Mouse (Mus musculus) hindbrain, embryonic 15.5 days (tissue): ENCODE data around the gene Akr1b10. TPM values are rescaled to one million over a fixed set of nuclear protein-coding genes. Genes with fewer than 3 reads are reported as not detected.

Experiments used
- ATAC-seq: fragments of 200-750 bp; cut with Nextera tagmentation; 2 replicates; pipeline ENCODE4 v1.8.0; 2017; ENCODE audit warnings: low read depth, moderate number of reproducible peaks, moderate TSS enrichment; ENCODE audit not compliant: low FRiP score
- H3K27ac ChIP-seq: fragments of 300-500 bp; sonication (generic); replicated peaks from 2 replicates; pipeline ENCODE4 v1.5.1; 2015; ENCODE audit warnings: mild to moderate bottlenecking, inconsistent platforms
- H3K27me3 ChIP-seq: fragments of 300-500 bp; sonication (generic); 2 replicates; pipeline ENCODE4 v1.6.1; 2015; ENCODE audit warnings: control low read depth, inconsistent platforms
- H3K36me3 ChIP-seq: fragments of 300-500 bp; sonication (generic); 2 replicates; pipeline ENCODE4 v1.6.1; 2015; ENCODE audit warnings: control low read depth, inconsistent platforms
- H3K4me1 ChIP-seq: fragments of 300-500 bp; sonication (generic); replicated peaks from 2 replicates; pipeline ENCODE4 v1.6.1; 2015; ENCODE audit warnings: control low read depth, inconsistent platforms
- H3K4me2 ChIP-seq: fragments of 300-500 bp; sonication (generic); 2 replicates; pipeline ENCODE4 v1.6.1; 2015; ENCODE audit warnings: moderate library complexity, mild to moderate bottlenecking, inconsistent platforms
- H3K4me3 ChIP-seq: fragments of 300-500 bp; sonication (generic); 2 replicates; pipeline ENCODE4 v1.5.1; 2015; ENCODE audit warnings: mild to moderate bottlenecking, inconsistent platforms
- H3K9ac ChIP-seq: fragments of 300-500 bp; sonication (generic); 2 replicates; pipeline ENCODE4 v1.6.1; 2015; ENCODE audit warnings: inconsistent platforms
- H3K9me3 ChIP-seq: fragments of 300-500 bp; sonication (generic); 2 replicates; pipeline ENCODE4 v1.6.1; 2016; ENCODE audit warnings: control low read depth, inconsistent platforms
- WGBS: fragments of 180-500 bp; shearing (Covaris S2); methylation state at CpG from one replicate; pipeline ENCODE4 v1.1.7; 2015; 5-methylcytosine and 5-hydroxymethylcytosine counted together
- polyA plus RNA-seq: library from polyadenylated mRNA; unstranded; fragments of >200 nt; fragmentation: Nextera tagmentation; extraction: Ambion mirVana; gene quantifications from 2 replicates; pipeline ENCODE4 v1.2.1, GENCODE M21; 2015

The Akr1b10 gene
- polyA plus RNA-seq, 1 experiment from 2014 or later, result 14.3 TPM

DNA sequence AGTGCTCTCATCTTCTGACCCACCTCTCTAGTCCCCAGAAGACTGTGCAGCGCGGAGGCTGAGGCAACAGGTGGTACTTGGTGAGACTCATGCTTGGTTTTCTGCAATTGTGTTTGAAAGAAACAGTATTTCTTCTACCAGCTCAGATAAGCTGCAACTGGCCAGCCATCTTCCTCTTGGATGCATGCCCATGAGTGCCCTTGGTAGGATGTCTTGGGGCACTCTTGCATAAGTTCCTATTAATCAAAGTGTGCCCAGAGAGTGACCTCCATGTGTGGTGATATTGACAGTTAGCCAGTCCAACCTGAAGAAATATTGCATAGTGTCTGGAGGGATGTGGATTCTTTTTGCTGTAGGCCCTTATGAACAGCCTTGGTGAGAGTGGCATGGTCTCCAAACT is 32.5 kb downstream of the Akr1b10 start:
- no peak overlapping the region for H3K4me3 ChIP-seq
- no peak for ATAC-seq

DNA sequence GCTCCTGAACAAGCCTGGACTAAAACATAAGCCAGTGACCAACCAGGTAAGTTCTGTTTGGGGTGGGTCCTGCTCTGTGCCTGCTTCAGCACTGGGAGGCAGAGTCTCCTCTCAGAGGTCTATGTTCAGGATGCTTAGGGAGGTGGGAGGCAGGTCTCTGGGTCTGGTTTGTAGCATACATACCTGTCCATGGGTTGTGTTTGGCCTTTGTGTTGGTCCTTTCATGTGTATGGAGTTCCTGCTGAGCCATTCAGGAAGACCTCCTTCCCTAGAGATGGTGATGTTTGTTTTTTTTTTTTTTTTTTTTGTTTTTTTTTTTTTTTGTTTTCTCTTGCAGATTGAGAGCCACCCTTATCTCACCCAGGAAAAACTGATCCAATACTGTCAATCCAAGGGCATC is 35.1 kb downstream of the Akr1b10 start:
- Histone ChIP-seq H3K9ac (no peak overlapping the region), H3K4me1 (no peaks in the 10 kb centered on the region), H3K4me3 (no peak overlapping the region), H3K27ac (no peak overlapping the region), H3K36me3 (no peaks in the 10 kb centered on the region), H3K4me2 (no peak overlapping the region), H3K27me3 (no peaks in the 10 kb centered on the region), H3K9me3 (no peaks in the 10 kb centered on the region)
- ATAC-seq, result no peak

More for the DNA sequence above, 32.5 kb downstream of the Akr1b10 start:
- Histone ChIP-seq H3K4me1 (no peaks in the 10 kb centered on the region), H3K27ac (no peak overlapping the region), H3K27me3 (no peaks in the 10 kb centered on the region), H3K9ac (no peak overlapping the region), H3K4me2 (no peak overlapping the region), H3K36me3 (no peaks in the 10 kb centered on the region), H3K9me3 (no peaks in the 10 kb centered on the region)
- WGBS, result 100% methylated on average over 2 of the region's 2 CpGs

GRCm38 (mm10) chr6:34439006-34439405 is 55.0 kb downstream of the Akr1b10 start:
- Histone ChIP-seq H3K9ac (no peak overlapping the region), H3K36me3 (no peaks in the 10 kb centered on the region), H3K27ac (no peak overlapping the region), H3K27me3 (no peaks in the 10 kb centered on the region), H3K4me3 (no peak overlapping the region), H3K9me3 (no peaks in the 10 kb centered on the region), H3K4me1 (no peaks in the 10 kb centered on the region), H3K4me2 (no peak overlapping the region)
- ATAC-seq, result no peak
- WGBS, result 66% methylated on average over 2 of the region's 2 CpGs

- H3K9me3 ChIP-seq, result no peaks in the 10 kb centered on the region
- 74% methylated on average over 9 of the region's 9 CpGs for WGBS
- no peak overlapping the region for H3K9ac ChIP-seq
- no peak for ATAC-seq
- H3K4me1 ChIP-seq, result no peaks in the 10 kb centered on the region
- H3K4me2 ChIP-seq, result no peak overlapping the region
- no peak overlapping the region for H3K4me3 ChIP-seq
- no peaks in the 10 kb centered on the region for H3K36me3 ChIP-seq
- H3K27me3 ChIP-seq, result no peaks in the 10 kb centered on the region
- no peak overlapping the region for H3K27ac ChIP-seq
Measured at GRCm38 (mm10) chr6:34441556-34442257, 57.7 kb downstream of the Akr1b10 start.

- 76% methylated on average over 2 of the region's 2 CpGs for WGBS
Measured at GRCm38 (mm10) chr6:34443791-34444190, 59.8 kb downstream of the Akr1b10 start.

More at GRCm38 (mm10) chr6:34443791-34444190, 59.8 kb downstream of the Akr1b10 start:
- Histone ChIP-seq H3K4me1 (no peaks in the 10 kb centered on the region), H3K9me3 (no peaks in the 10 kb centered on the region), H3K4me3 (no peak overlapping the region), H3K27ac (no peak overlapping the region), H3K4me2 (no peak overlapping the region), H3K36me3 (no peaks in the 10 kb centered on the region), H3K9ac (no peak overlapping the region), H3K27me3 (no peaks in the 10 kb centered on the region)
- no peak for ATAC-seq

Other genes starting within 250 kb of the Akr1b10 start
- 40.8 and 44.0 TPM in 2 replicates for gene Slc35b4, start 207.1 kb upstream of the Akr1b10 start, polyA plus RNA-seq
- 119 and 127 TPM in 2 replicates for gene Akr1b3, start 66.7 kb upstream of the Akr1b10 start, polyA plus RNA-seq
- gene Akr1b8, start 30.1 kb upstream of the Akr1b10 start, polyA plus RNA-seq, result 4.3 and 5.2 TPM in 2 replicates
- gene Akr1b7, start 28.1 kb downstream of the Akr1b10 start, polyA plus RNA-seq, result 0.12 TPM in 1 of 2 replicates, not detected in the other
- 84.8 and 92.6 TPM in 2 replicates for gene Bpgm, start 92.0 kb downstream of the Akr1b10 start, polyA plus RNA-seq
- 65.4 and 70.7 TPM in 2 replicates for gene Cald1, start 214.3 kb downstream of the Akr1b10 start, polyA plus RNA-seq